Mouse (Mus musculus) stomach, postnatal 0 days (tissue): Measurements from ENCODE around the gene Cnnm4. TPM values are rescaled to one million over a fixed set of nuclear protein-coding genes. Genes with fewer than 3 reads are reported as not detected.

Experiments
- ATAC-seq: fragments of 200-750 bp; cut with Nextera tagmentation; 2 replicates; pipeline ENCODE4 v1.8.0; 2017; ENCODE audit not compliant: low FRiP score, low TSS enrichment
- DNase-seq: peaks from one replicate; pipeline ENCODE4 v3.0.0-alpha.2; 2016; ENCODE audit warnings: low spot score
- H3K27ac ChIP-seq: fragments of 300-500 bp; sonication (generic); replicated peaks from 2 replicates; pipeline ENCODE4 v1.5.1; 2014; ENCODE audit warnings: mild to moderate bottlenecking, control low read depth
- H3K27me3 ChIP-seq: fragments of 300-500 bp; sonication (generic); 2 replicates; pipeline ENCODE4 v1.6.1; 2014; ENCODE audit warnings: low read length; ENCODE audit not compliant: control insufficient read depth, insufficient read depth
- H3K36me3 ChIP-seq: fragments of 300-500 bp; sonication (generic); 2 replicates; pipeline ENCODE4 v1.6.1; 2014; ENCODE audit warnings: low read length, mixed read lengths; ENCODE audit not compliant: control insufficient read depth, insufficient read depth
- H3K4me1 ChIP-seq: fragments of 300-500 bp; sonication (generic); replicated peaks from 2 replicates; pipeline ENCODE4 v1.6.1; 2014; ENCODE audit warnings: antibody characterized with exemption; ENCODE audit not compliant: control insufficient read depth, insufficient read depth
- H3K4me2 ChIP-seq: fragments of 300-500 bp; sonication (generic); replicated peaks from 2 replicates; pipeline ENCODE4 v1.6.1; 2014; ENCODE audit warnings: low read depth, mild to moderate bottlenecking, control low read depth, moderate library complexity
- H3K4me3 ChIP-seq: fragments of 300-500 bp; sonication (generic); 2 replicates; pipeline ENCODE4 v1.5.1; 2014; ENCODE audit warnings: low read depth, low read length, control low read depth
- H3K9ac ChIP-seq: fragments of 300-500 bp; sonication (generic); 2 replicates; pipeline ENCODE4 v1.6.1; 2014; ENCODE audit warnings: mild to moderate bottlenecking, low read length, control low read depth, mixed read lengths
- H3K9me3 ChIP-seq: fragments of 300-500 bp; sonication (generic); 2 replicates; pipeline ENCODE4 v1.6.1; 2016; ENCODE audit warnings: low read length; ENCODE audit not compliant: control insufficient read depth
- CTCF ChIP-seq: IDR thresholded peaks from 2 replicates; pipeline ENCODE4 v1.5.1; 2016; ENCODE audit warnings: antibody characterized with exemption, low read depth, mild to moderate bottlenecking, moderate library complexity
- EP300 ChIP-seq: optimal IDR thresholded peaks from 2 replicates; pipeline ENCODE3; 2016; ENCODE audit warnings: antibody characterized with exemption
- WGBS: fragments of 180-500 bp; shearing (Covaris S2); extraction: QIAGEN DNeasy Blood & Tissue Kit; methylation state at CpG from one replicate; pipeline ENCODE4 v1.1.7; 2014; 5-methylcytosine and 5-hydroxymethylcytosine counted together
- microRNA-seq: library from miRNA; unstranded; fragments of <30 nt; microRNA quantifications from one replicate; pipeline ENCODE4, GENCODE M21; 2016
- polyA plus RNA-seq: library from polyadenylated mRNA; unstranded; fragments of >200 nt; fragmentation: Nextera tagmentation; extraction: Ambion mirVana; gene quantifications from 2 replicates; pipeline ENCODE4 v1.2.1, GENCODE M21; 2015

Cnnm4 gene
- polyA plus RNA-seq, 1 experiment from 2014 or later = 18.2 TPM

- Histone ChIP-seq H3K4me3 (no peak overlapping the region), H3K4me1 (peaks cover 8% of the 10 kb centered on the region), H3K9ac (0 out of 2 replicates have a peak overlapping the region, but pooled peaks have one; percentile 23), H3K27ac (0 out of 2 replicates have a peak overlapping the region, but pooled peaks have one; percentile 40), H3K36me3 (peaks cover 38% of the 10 kb centered on the region), H3K4me2 (peak overlapping the region; percentile 83), H3K27me3 (no peaks in the 10 kb centered on the region), H3K9me3 (no peaks in the 10 kb centered on the region)
- 65% methylated on average over 21 of the region's 21 CpGs for WGBS
- no peak for TF ChIP-seq CTCF
- no peak for TF ChIP-seq EP300
- DNase-seq (no peak), ATAC-seq (no peak)
Measured at GRCm38 (mm10) chr1:36554633-36555399, 83.4 kb downstream of the Cnnm4 start.

DNA sequence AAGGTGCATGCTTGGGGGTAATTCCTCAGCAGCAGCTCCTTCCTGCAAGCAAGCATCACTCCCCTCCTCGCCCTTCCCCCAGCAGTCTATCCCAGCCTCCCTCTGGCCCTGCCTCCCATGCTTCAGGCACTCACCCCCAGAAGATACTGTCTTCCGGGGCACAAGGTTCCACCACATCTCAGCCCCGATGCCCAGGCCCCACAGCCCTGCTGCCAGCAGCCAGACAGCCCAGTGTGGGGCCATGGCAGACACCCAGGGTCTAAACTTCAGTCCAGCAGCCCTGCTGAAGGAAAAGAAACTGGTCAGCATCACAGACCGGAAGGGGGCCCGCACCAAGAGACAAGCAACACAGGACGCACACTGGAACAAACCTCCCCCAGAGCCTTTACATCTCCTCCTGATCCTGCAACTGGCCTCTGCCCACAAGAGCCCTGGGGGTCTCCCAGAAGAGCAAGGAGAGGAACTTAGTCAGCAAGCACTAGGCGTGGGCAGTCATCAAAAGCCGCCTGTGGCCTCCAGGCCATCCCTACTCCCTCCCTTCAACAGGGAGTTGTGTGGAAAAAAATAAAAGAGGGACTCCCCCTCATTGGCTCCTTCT is 84.5 kb downstream of the Cnnm4 start:
- no peak for ATAC-seq
- DNase-seq = no peak
- H3K4me2 ChIP-seq = peak overlapping the region; percentile 83

DNA sequence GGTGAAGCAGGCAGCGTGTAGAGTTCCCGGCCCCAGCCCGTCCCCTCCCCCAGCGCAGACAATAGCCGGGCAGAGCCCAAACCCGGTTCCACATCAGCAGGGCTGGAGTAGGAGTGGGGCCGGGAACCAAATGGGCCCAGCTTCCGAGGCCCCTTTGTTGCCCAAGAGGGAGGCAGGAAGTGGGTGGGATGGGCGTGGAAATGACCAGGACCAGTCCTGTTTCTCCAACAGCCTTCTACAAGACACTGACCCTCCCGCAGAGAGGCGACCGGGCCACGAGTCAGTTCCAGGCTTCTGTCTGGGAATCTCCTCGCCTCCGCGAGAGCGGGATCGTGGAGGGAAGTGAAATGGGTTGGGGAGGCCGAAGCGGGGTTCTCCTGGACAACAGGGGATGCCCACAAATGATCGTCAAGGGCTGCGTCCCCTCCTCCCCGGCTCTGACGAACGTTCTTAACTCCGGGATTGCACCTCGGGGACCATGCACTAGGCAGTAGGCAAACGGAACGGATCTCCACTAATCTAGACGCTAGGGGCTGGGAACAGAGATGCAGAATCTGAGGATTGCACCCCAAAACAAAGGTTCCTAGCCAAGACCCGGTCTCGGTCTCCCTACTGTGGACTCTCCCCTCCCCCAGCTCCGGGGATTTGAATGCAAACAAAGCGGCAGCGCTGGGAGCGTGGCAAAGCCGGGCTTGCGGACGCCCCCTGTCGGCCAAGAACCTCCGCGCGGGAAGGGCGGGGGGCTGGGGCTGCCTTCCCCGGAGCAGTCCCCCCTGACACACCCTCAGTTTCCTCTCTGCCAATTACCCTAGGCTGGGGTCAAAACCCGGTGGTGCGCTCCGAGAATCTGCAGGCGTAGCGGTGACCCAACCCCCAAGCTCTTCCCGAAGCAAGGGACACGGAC is 85.4 kb downstream of the Cnnm4 start:
- peak; percentile 5 for TF ChIP-seq EP300
- TF ChIP-seq CTCF = peak; percentile 90
- peak; percentile 93 for DNase-seq
- Histone ChIP-seq H3K27me3 (no peaks in the 10 kb centered on the region), H3K4me3 (peak overlapping the region; percentile 87), H3K4me1 (peaks cover 8% of the 10 kb centered on the region), H3K27ac (peak overlapping the region; percentile 99), H3K9ac (peak overlapping the region; percentile 97), H3K4me2 (peak overlapping the region; percentile 83), H3K9me3 (no peaks in the 10 kb centered on the region), H3K36me3 (peaks cover 23% of the 10 kb centered on the region)
- under 1% methylated on average over 52 of the region's 52 CpGs for WGBS
- peak; percentile 77 for ATAC-seq

More for the DNA sequence above, 84.5 kb downstream of the Cnnm4 start:
- TF ChIP-seq EP300 (no peak), CTCF (peak; percentile 9; the same call in 1 of the 2 replicates)
- H3K4me3 ChIP-seq = peak overlapping the region; percentile 87
- peak overlapping the region; percentile 97 for H3K9ac ChIP-seq
- H3K9me3 ChIP-seq = no peaks in the 10 kb centered on the region
- peak overlapping the region; percentile 99 for H3K27ac ChIP-seq
- H3K27me3 ChIP-seq = no peaks in the 10 kb centered on the region
- H3K36me3 ChIP-seq = peaks cover 30% of the 10 kb centered on the region
- 4% methylated on average over 8 of the region's 8 CpGs for WGBS
- peaks cover 8% of the 10 kb centered on the region for H3K4me1 ChIP-seq

GRCm38 (mm10) chr1:36557457-36558011 is 86.1 kb downstream of the Cnnm4 start:
- Histone ChIP-seq H3K9ac (peak overlapping the region; percentile 97), H3K9me3 (no peaks in the 10 kb centered on the region), H3K27me3 (no peaks in the 10 kb centered on the region), H3K27ac (peak overlapping the region; percentile 99), H3K36me3 (peaks cover 17% of the 10 kb centered on the region), H3K4me1 (peaks cover 8% of the 10 kb centered on the region), H3K4me2 (peak overlapping the region; percentile 83), H3K4me3 (peak overlapping the region; percentile 87)
- whole genome bisulfite sequencing = 0% methylated on average over 46 of the region's 48 CpGs
- ATAC-seq (peak; percentile 66), DNase-seq (peak; percentile 85)
- TF ChIP-seq CTCF (no peak), EP300 (no peak)

Small RNA genes within 50 kb of the gene (microRNA-seq; reads per million reads assigned to microRNA genes)
- gene Gm47280 = not detected

Other genes starting within 250 kb of the Cnnm4 start
- 28.9 and 31.7 TPM in 2 replicates for gene Uggt1, start 226.9 kb upstream of the Cnnm4 start, polyA plus RNA-seq
- gene Neurl3, start 196.9 kb upstream of the Cnnm4 start, polyA plus RNA-seq = 24.4 TPM in 2 replicates
- 4.0 and 4.1 TPM in 2 replicates for gene Arid5a, start 163.9 kb upstream of the Cnnm4 start, polyA plus RNA-seq
- 16.2 and 18.0 TPM in 2 replicates for gene Kansl3, start 102.4 kb upstream of the Cnnm4 start, polyA plus RNA-seq
- 0.13 and 0.21 TPM in 2 replicates for gene Fer1l5, start 99.3 kb upstream of the Cnnm4 start, polyA plus RNA-seq
- 15.7 and 16.5 TPM in 2 replicates for gene Lman2l, start 26.3 kb upstream of the Cnnm4 start, polyA plus RNA-seq
- gene Cnnm3, start 40.2 kb downstream of the Cnnm4 start, polyA plus RNA-seq = 1.6 and 2.0 TPM in 2 replicates
- 6.1 and 8.5 TPM in 2 replicates for gene Ankrd23, start 65.3 kb downstream of the Cnnm4 start, polyA plus RNA-seq
- gene Gm42417, start 67.8 kb downstream of the Cnnm4 start, polyA plus RNA-seq = 0.28 and 0.33 TPM in 2 replicates
- gene Ankrd39, start 75.8 kb downstream of the Cnnm4 start, polyA plus RNA-seq = 19.5 and 20.1 TPM in 2 replicates
- gene Sema4c, start 86.7 kb downstream of the Cnnm4 start, polyA plus RNA-seq = 5.0 and 5.1 TPM in 2 replicates
- 0.59 and 0.77 TPM in 2 replicates for gene Fam178b, start 211.6 kb downstream of the Cnnm4 start, polyA plus RNA-seq
- 829 and 834 TPM in 2 replicates for gene Cox5b, start 219.8 kb downstream of the Cnnm4 start, polyA plus RNA-seq
- 0.16 TPM in 1 of 2 replicates, not detected in the other for gene 4933424G06Rik, start 238.5 kb downstream of the Cnnm4 start, polyA plus RNA-seq
- gene Actr1b, start 242.8 kb downstream of the Cnnm4 start, polyA plus RNA-seq = 60.5 and 62.2 TPM in 2 replicates